Mouse (Mus musculus) midbrain, embryonic 16.5 days (tissue): ENCODE measurements at regions not wholly inside any gene's neighbourhood (a gene's known extent, or its start where the extent isn't known, plus 50 kb on each side); places are given as distances from the start of the nearest gene placed in this dataset.

Experiments used
- ATAC-seq: fragments of 200-750 bp; cut with Nextera tagmentation; 2 replicates; pipeline ENCODE4 v1.8.0; 2017; ENCODE audit warnings: moderate TSS enrichment
- H3K27ac ChIP-seq: fragments of 300-500 bp; sonication (generic); 2 replicates; pipeline ENCODE4 v1.5.1; 2014; ENCODE audit warnings: mild to moderate bottlenecking, low read length, mixed read lengths
- H3K27me3 ChIP-seq: fragments of 300-500 bp; sonication (generic); 2 replicates; pipeline ENCODE4 v1.6.1; 2014; ENCODE audit warnings: low read depth, low read length, mixed read lengths; ENCODE audit not compliant: control insufficient read depth, insufficient read depth
- H3K36me3 ChIP-seq: fragments of 300-500 bp; sonication (generic); 2 replicates; pipeline ENCODE4 v1.6.1; 2014; ENCODE audit warnings: mild to moderate bottlenecking, low read length, moderate library complexity, mixed read lengths; ENCODE audit not compliant: control insufficient read depth, insufficient read depth
- H3K4me1 ChIP-seq: fragments of 300-500 bp; sonication (generic); 2 replicates; pipeline ENCODE4 v1.6.1; 2014; ENCODE audit warnings: mild to moderate bottlenecking, low read length, mixed read lengths; ENCODE audit not compliant: control insufficient read depth, insufficient read depth
- H3K4me2 ChIP-seq: fragments of 300-500 bp; sonication (generic); 2 replicates; pipeline ENCODE4 v1.6.1; 2014; ENCODE audit warnings: mild to moderate bottlenecking, low read length, mixed read lengths
- H3K4me3 ChIP-seq: fragments of 300-500 bp; sonication (generic); 2 replicates; pipeline ENCODE4 v1.5.1; 2014; ENCODE audit warnings: low read depth, mild to moderate bottlenecking, low read length, moderate library complexity, mixed read lengths
- H3K9ac ChIP-seq: fragments of 300-500 bp; sonication (generic); 2 replicates; pipeline ENCODE4 v1.6.1; 2014; ENCODE audit warnings: low read depth, low read length, mixed read lengths
- H3K9me3 ChIP-seq: fragments of 300-500 bp; sonication (generic); replicated peaks from 2 replicates; pipeline ENCODE4 v1.6.1; 2014; ENCODE audit warnings: mild to moderate bottlenecking, low read length, mixed read lengths; ENCODE audit not compliant: control insufficient read depth, poor library complexity, severe bottlenecking
- WGBS: fragments of 180-500 bp; shearing (Covaris S2); extraction: QIAGEN DNeasy Blood & Tissue Kit; methylation state at CpG from one replicate; pipeline ENCODE4 v1.1.7; 2014; 5-methylcytosine and 5-hydroxymethylcytosine counted together

GRCm38 (mm10) chr5:132760396-132760795, 217.3 kb upstream of the Auts2 start:
- no peak for ATAC-seq
- Histone ChIP-seq H3K4me3 (no peak overlapping the region), H3K27me3 (no peaks in the 10 kb centered on the region), H3K9ac (no peak overlapping the region), H3K9me3 (no peaks in the 10 kb centered on the region), H3K27ac (no peak overlapping the region), H3K4me2 (no peak overlapping the region), H3K4me1 (no peaks in the 10 kb centered on the region), H3K36me3 (no peaks in the 10 kb centered on the region)
- WGBS = 82% methylated on average over 4 of the region's 4 CpGs

- Histone ChIP-seq H3K9me3 (no peaks in the 10 kb centered on the region), H3K4me3 (no peak overlapping the region), H3K36me3 (no peaks in the 10 kb centered on the region), H3K27ac (no peak overlapping the region), H3K9ac (no peak overlapping the region), H3K4me1 (no peaks in the 10 kb centered on the region), H3K27me3 (no peaks in the 10 kb centered on the region), H3K4me2 (no peak overlapping the region)
- ATAC-seq = no peak
- 91% methylated on average over 6 of the region's 6 CpGs for WGBS
Measured at GRCm38 (mm10) chr5:132759751-132760150, 216.6 kb upstream of the Auts2 start.

GRCm38 (mm10) chr5:132758941-132759340, 215.8 kb upstream of the Auts2 start:
- no peaks in the 10 kb centered on the region for H3K36me3 ChIP-seq
- no peaks in the 10 kb centered on the region for H3K27me3 ChIP-seq
- no peak overlapping the region for H3K9ac ChIP-seq
- no peaks in the 10 kb centered on the region for H3K4me1 ChIP-seq
- H3K27ac ChIP-seq = no peak overlapping the region
- H3K9me3 ChIP-seq = no peaks in the 10 kb centered on the region
- H3K4me2 ChIP-seq = no peak overlapping the region
- ATAC-seq = no peak
- H3K4me3 ChIP-seq = no peak overlapping the region
- WGBS = 89% methylated on average over 10 of the region's 10 CpGs

GRCm38 (mm10) chr5:132737966-132738365, 194.8 kb upstream of the Auts2 start:
- Histone ChIP-seq H3K4me3 (no peak overlapping the region), H3K9me3 (no peaks in the 10 kb centered on the region), H3K4me1 (no peaks in the 10 kb centered on the region), H3K9ac (no peak overlapping the region), H3K4me2 (no peak overlapping the region), H3K36me3 (no peaks in the 10 kb centered on the region), H3K27ac (no peak overlapping the region), H3K27me3 (no peaks in the 10 kb centered on the region)
- ATAC-seq = no peak
- 75% methylated on average over 5 of the region's 5 CpGs for WGBS

- Histone ChIP-seq H3K27ac (no peak overlapping the region), H3K4me2 (no peak overlapping the region), H3K4me3 (no peak overlapping the region), H3K36me3 (no peaks in the 10 kb centered on the region), H3K9ac (no peak overlapping the region), H3K9me3 (no peaks in the 10 kb centered on the region), H3K27me3 (no peaks in the 10 kb centered on the region), H3K4me1 (no peaks in the 10 kb centered on the region)
- WGBS = 30% methylated on average over 10 of the region's 10 CpGs
- ATAC-seq = no peak
Measured at GRCm38 (mm10) chr5:132728689-132729189, 185.6 kb upstream of the Auts2 start.

GRCm38 (mm10) chr5:132724467-132724866, 181.3 kb upstream of the Auts2 start:
- no peak for ATAC-seq
- H3K4me3 ChIP-seq = no peak overlapping the region
- no peaks in the 10 kb centered on the region for H3K9me3 ChIP-seq
- H3K4me2 ChIP-seq = no peak overlapping the region
- H3K27ac ChIP-seq = no peak overlapping the region
- WGBS = 60% methylated on average over 2 of the region's 2 CpGs
- no peaks in the 10 kb centered on the region for H3K36me3 ChIP-seq
- no peaks in the 10 kb centered on the region for H3K27me3 ChIP-seq
- no peak overlapping the region for H3K9ac ChIP-seq
- H3K4me1 ChIP-seq = no peaks in the 10 kb centered on the region

- Histone ChIP-seq H3K36me3 (no peaks in the 10 kb centered on the region), H3K4me2 (no peak overlapping the region), H3K4me3 (no peak overlapping the region), H3K9ac (no peak overlapping the region), H3K4me1 (no peaks in the 10 kb centered on the region), H3K27ac (no peak overlapping the region), H3K9me3 (no peaks in the 10 kb centered on the region), H3K27me3 (no peaks in the 10 kb centered on the region)
- ATAC-seq = no peak
- WGBS = 87% methylated on average over 4 of the region's 4 CpGs
Measured at GRCm38 (mm10) chr5:132710301-132710700, 167.2 kb upstream of the Auts2 start.

- ATAC-seq = no peak
- Histone ChIP-seq H3K9me3 (no peaks in the 10 kb centered on the region), H3K4me2 (no peak overlapping the region), H3K4me3 (no peak overlapping the region), H3K36me3 (no peaks in the 10 kb centered on the region), H3K27me3 (no peaks in the 10 kb centered on the region), H3K4me1 (no peaks in the 10 kb centered on the region), H3K27ac (no peak overlapping the region), H3K9ac (no peak overlapping the region)
- WGBS = 15% methylated on average over 4 of the region's 4 CpGs
Measured at GRCm38 (mm10) chr5:132707531-132707930, 164.4 kb upstream of the Auts2 start.

- Histone ChIP-seq H3K36me3 (no peaks in the 10 kb centered on the region), H3K4me3 (no peak overlapping the region), H3K9ac (no peak overlapping the region), H3K4me1 (no peaks in the 10 kb centered on the region), H3K27ac (no peak overlapping the region), H3K27me3 (no peaks in the 10 kb centered on the region), H3K4me2 (no peak overlapping the region), H3K9me3 (no peaks in the 10 kb centered on the region)
- ATAC-seq = no peak
- 90% methylated on average over 10 of the region's 10 CpGs for WGBS
Measured at GRCm38 (mm10) chr5:132703455-132704100, 160.4 kb upstream of the Auts2 start.
